Mouse (Mus musculus) hindbrain, embryonic 16.5 days (tissue): ENCODE results near the gene Drc3. TPM values are rescaled to one million over a fixed set of nuclear protein-coding genes. Genes with fewer than 3 reads are reported as not detected.

Experiments
- ATAC-seq: fragments of 200-750 bp; cut with Nextera tagmentation; 2 replicates; pipeline ENCODE4 v1.8.0; 2017; ENCODE audit warnings: moderate TSS enrichment, moderate library complexity
- H3K27ac ChIP-seq: fragments of 300-500 bp; sonication (generic); 2 replicates; pipeline ENCODE4 v1.5.1; 2014; ENCODE audit warnings: low read depth, mild to moderate bottlenecking, control low read depth, low read length, moderate library complexity
- H3K27me3 ChIP-seq: fragments of 300-500 bp; sonication (generic); replicated peaks from 2 replicates; pipeline ENCODE4 v1.6.1; 2014; ENCODE audit warnings: low read length; ENCODE audit not compliant: control insufficient read depth, insufficient read depth
- H3K36me3 ChIP-seq: fragments of 300-500 bp; sonication (generic); 2 replicates; pipeline ENCODE4 v1.6.1; 2014; ENCODE audit warnings: mild to moderate bottlenecking, low read length, moderate library complexity, mixed read lengths; ENCODE audit not compliant: control insufficient read depth, insufficient read depth
- H3K4me1 ChIP-seq: fragments of 300-500 bp; sonication (generic); 2 replicates; pipeline ENCODE4 v1.6.1; 2014; ENCODE audit warnings: low read depth, low read length; ENCODE audit not compliant: control insufficient read depth, insufficient read depth
- H3K4me2 ChIP-seq: fragments of 300-500 bp; sonication (generic); 2 replicates; pipeline ENCODE4 v1.6.1; 2014; ENCODE audit warnings: mild to moderate bottlenecking, low read length, control low read depth, moderate library complexity
- H3K4me3 ChIP-seq: fragments of 300-500 bp; sonication (generic); 2 replicates; pipeline ENCODE4 v1.5.1; 2014; ENCODE audit warnings: mild to moderate bottlenecking, low read length, control low read depth, moderate library complexity
- H3K9ac ChIP-seq: fragments of 300-500 bp; sonication (generic); 2 replicates; pipeline ENCODE4 v1.6.1; 2014; ENCODE audit warnings: low read depth, mild to moderate bottlenecking, control low read depth, low read length, moderate library complexity
- H3K9me3 ChIP-seq: fragments of 300-500 bp; sonication (generic); 2 replicates; pipeline ENCODE4 v1.6.1; 2014; ENCODE audit warnings: mild to moderate bottlenecking, low read length, moderate library complexity; ENCODE audit not compliant: control insufficient read depth
- WGBS: fragments of 180-500 bp; shearing (Covaris S2); extraction: QIAGEN DNeasy Blood & Tissue Kit; methylation state at CpG from one replicate; pipeline ENCODE4 v1.1.7; 2014; 5-methylcytosine and 5-hydroxymethylcytosine counted together
- polyA plus RNA-seq: library from polyadenylated mRNA; unstranded; fragments of >200 nt; fragmentation: Nextera tagmentation; extraction: Ambion mirVana; gene quantifications from 2 replicates; pipeline ENCODE4 v1.2.1, GENCODE M21; 2015

The Drc3 gene
- polyA plus RNA-seq, 1 experiment from 2014 or later, result 6.0 TPM

DNA sequence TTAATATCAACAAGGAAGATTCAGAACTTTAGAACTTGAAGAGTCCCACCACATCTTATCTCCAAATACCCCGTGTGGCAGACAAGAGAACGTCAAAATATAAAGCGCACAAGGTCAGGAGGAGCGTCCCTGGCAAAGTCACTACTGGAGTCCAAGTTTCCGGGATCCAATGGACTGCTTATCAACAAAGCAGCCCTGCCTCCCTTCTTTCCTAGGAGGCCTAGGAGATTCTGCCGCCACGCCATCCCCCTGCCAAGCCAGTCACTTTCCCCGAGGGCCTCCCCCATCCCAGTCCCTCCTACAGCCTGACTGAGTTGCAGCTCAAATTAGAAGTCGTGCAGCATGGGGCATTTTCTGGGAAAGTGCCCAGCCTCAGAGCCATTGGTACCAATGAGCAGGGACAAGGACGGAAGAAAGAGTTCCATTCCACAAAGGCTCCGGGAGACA, 1.2 kb upstream of the Drc3 start:
- Histone ChIP-seq H3K9me3 (no peaks in the 10 kb centered on the region), H3K27ac (peak overlapping the region; percentile 78), H3K4me2 (peak overlapping the region; percentile 97), H3K36me3 (no peaks in the 10 kb centered on the region), H3K9ac (peak overlapping the region; percentile 68), H3K4me1 (peaks cover 13% of the 10 kb centered on the region), H3K4me3 (peak overlapping the region; percentile 55), H3K27me3 (no peaks in the 10 kb centered on the region)
- 19% methylated on average over 11 of the region's 11 CpGs for WGBS
- no peak for ATAC-seq

DNA sequence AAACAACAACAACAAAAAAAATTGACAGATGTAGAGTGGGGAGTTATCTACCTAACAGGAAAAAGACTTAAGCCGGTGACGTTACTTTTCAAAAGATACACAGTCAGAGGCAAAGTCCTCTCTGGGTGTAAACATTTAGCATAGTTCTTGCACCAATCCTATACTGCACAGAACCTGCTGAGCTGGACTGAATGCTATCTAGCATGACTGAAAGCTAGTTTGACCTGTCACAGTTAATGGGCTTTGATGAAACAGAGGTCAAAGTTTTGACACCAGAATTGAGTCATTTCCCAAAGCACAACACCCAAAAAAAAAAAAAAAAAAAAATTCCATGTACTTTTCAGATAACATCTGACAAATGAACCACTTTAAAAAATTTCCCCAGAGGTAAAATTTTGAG, 2.8 kb downstream of the Drc3 start:
- H3K4me2 ChIP-seq, result no peak overlapping the region
- H3K36me3 ChIP-seq, result no peaks in the 10 kb centered on the region
- no peaks in the 10 kb centered on the region for H3K27me3 ChIP-seq
- H3K4me1 ChIP-seq, result peaks cover 12% of the 10 kb centered on the region
- no peaks in the 10 kb centered on the region for H3K9me3 ChIP-seq
- H3K9ac ChIP-seq, result no peak overlapping the region
- no peak overlapping the region for H3K27ac ChIP-seq
- 86% methylated on average over 2 of the region's 2 CpGs for WGBS
- H3K4me3 ChIP-seq, result no peak overlapping the region
- no peak for ATAC-seq

- no peak overlapping the region for H3K4me3 ChIP-seq
- no peaks in the 10 kb centered on the region for H3K36me3 ChIP-seq
- no peak for ATAC-seq
- no peaks in the 10 kb centered on the region for H3K27me3 ChIP-seq
- H3K4me2 ChIP-seq, result no peak overlapping the region
- H3K4me1 ChIP-seq, result peaks cover under 1% of the 10 kb centered on the region
- WGBS, result 42% methylated on average over 1 of the region's 1 CpGs
- no peaks in the 10 kb centered on the region for H3K9me3 ChIP-seq
- H3K9ac ChIP-seq, result no peak overlapping the region
- no peak overlapping the region for H3K27ac ChIP-seq
Observed at GRCm38 (mm10) chr11:60357116-60357515, 4.0 kb downstream of the Drc3 start.

GRCm38 (mm10) chr11:60358548-60358947, 5.4 kb downstream of the Drc3 start:
- H3K4me1 ChIP-seq, result no peaks in the 10 kb centered on the region; the same call in 1 of the 2 replicates
- no peak overlapping the region for H3K27ac ChIP-seq
- ATAC-seq, result no peak
- H3K27me3 ChIP-seq, result no peaks in the 10 kb centered on the region
- H3K4me3 ChIP-seq, result no peak overlapping the region
- H3K36me3 ChIP-seq, result no peaks in the 10 kb centered on the region
- H3K4me2 ChIP-seq, result no peak overlapping the region
- no peaks in the 10 kb centered on the region for H3K9me3 ChIP-seq
- WGBS, result 66% methylated on average over 7 of the region's 7 CpGs
- H3K9ac ChIP-seq, result no peak overlapping the region

DNA sequence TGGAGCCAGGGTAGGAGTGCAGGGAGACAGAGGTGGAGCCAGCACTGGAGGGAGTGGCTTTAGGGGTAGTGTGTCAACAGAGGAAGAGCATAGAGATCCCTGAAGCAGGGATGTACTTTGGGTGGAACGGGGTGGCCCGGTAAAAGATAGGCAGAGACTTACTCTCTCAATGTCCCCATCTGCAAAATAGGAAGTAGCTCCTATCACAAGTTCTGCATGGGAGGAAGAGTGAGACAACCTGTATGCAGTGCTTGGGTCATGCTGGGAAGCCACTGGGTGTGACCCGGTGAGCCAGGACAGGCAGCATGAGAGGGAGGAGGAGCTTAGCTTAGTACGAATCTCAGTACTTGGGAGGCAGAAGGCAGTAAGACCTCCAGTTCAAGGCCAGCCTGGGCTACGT, 6.0 kb downstream of the Drc3 start:
- Histone ChIP-seq H3K9ac (no peak overlapping the region), H3K9me3 (no peaks in the 10 kb centered on the region), H3K36me3 (no peaks in the 10 kb centered on the region), H3K27ac (no peak overlapping the region), H3K4me2 (no peak overlapping the region), H3K27me3 (no peaks in the 10 kb centered on the region), H3K4me3 (no peak overlapping the region), H3K4me1 (no peaks in the 10 kb centered on the region)
- ATAC-seq, result no peak
- 78% methylated on average over 5 of the region's 5 CpGs for WGBS

DNA sequence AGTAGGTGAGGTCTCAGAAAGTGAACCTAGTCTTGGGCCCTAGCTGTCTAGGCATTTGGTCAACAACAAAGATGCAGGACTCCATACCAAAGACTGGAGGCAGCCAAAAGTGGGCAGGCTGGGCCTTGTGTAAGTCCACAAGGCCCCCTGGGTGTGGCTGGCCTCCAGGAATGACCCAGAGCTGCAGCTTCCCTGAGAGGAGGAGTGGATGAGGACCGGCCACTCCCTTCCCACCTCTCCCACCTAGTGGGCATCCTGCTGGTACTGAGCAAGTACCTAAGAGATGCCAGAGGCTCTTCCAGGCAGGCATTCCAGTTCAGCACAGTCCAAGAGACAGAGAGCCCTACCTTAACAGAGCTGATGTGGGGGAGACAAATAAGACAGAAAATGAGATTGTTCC, 6.8 kb downstream of the Drc3 start:
- H3K36me3 ChIP-seq, result no peaks in the 10 kb centered on the region
- no peaks in the 10 kb centered on the region for H3K9me3 ChIP-seq
- no peaks in the 10 kb centered on the region for H3K4me1 ChIP-seq
- no peak overlapping the region for H3K9ac ChIP-seq
- H3K4me2 ChIP-seq, result no peak overlapping the region
- H3K27me3 ChIP-seq, result no peaks in the 10 kb centered on the region
- 80% methylated on average over 1 of the region's 1 CpGs for WGBS
- no peak for ATAC-seq
- H3K4me3 ChIP-seq, result no peak overlapping the region
- H3K27ac ChIP-seq, result no peak overlapping the region

DNA sequence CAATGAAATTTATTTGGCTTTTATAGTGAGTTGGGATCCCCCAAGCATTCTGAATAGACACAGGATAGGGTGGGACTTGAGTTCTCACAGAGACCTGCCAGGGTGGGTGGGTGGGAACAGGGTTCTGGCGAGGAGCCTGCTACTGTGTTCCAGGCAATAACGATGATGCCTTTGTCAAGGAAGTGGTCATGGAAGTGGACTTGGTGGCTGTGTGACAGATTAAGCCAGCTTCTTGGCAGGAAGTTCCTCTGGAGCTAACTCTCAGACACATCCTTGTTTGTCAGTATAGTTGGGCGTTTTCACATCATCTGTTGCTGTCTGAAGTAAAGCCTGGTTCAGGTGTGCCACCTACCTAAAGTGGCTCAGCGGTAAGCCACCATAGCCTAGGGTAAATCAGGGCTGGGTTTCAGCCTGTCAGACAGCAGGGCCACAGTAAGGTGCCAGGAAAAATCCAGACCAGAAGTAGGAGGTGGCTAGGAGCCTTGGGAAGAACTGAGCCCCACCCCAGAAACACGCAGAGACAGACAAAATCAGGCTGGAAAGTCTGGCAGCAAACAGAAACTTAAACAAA, 7.6 kb downstream of the Drc3 start:
- Histone ChIP-seq H3K36me3 (no peaks in the 10 kb centered on the region), H3K4me3 (no peak overlapping the region), H3K27me3 (no peaks in the 10 kb centered on the region), H3K4me2 (no peak overlapping the region), H3K9ac (no peak overlapping the region), H3K4me1 (no peaks in the 10 kb centered on the region), H3K27ac (no peak overlapping the region; the same call in 1 of the 2 replicates), H3K9me3 (no peaks in the 10 kb centered on the region)
- no peak for ATAC-seq
- 71% methylated on average over 5 of the region's 5 CpGs for WGBS

GRCm38 (mm10) chr11:60366239-60367019, 13.3 kb downstream of the Drc3 start:
- Histone ChIP-seq H3K9ac (no peak overlapping the region; the same call in 1 of the 2 replicates), H3K27ac (no peak overlapping the region), H3K36me3 (no peaks in the 10 kb centered on the region), H3K27me3 (no peaks in the 10 kb centered on the region), H3K4me1 (no peaks in the 10 kb centered on the region), H3K4me2 (no peak overlapping the region), H3K4me3 (no peak overlapping the region), H3K9me3 (no peaks in the 10 kb centered on the region)
- ATAC-seq, result no peak
- 41% methylated on average over 16 of the region's 16 CpGs for WGBS

GRCm38 (mm10) chr11:60367256-60367655, 14.1 kb downstream of the Drc3 start:
- H3K36me3 ChIP-seq, result no peaks in the 10 kb centered on the region

More at GRCm38 (mm10) chr11:60367256-60367655, 14.1 kb downstream of the Drc3 start:
- Histone ChIP-seq H3K4me3 (no peak overlapping the region), H3K27me3 (no peaks in the 10 kb centered on the region), H3K9ac (no peak overlapping the region), H3K4me1 (no peaks in the 10 kb centered on the region), H3K9me3 (no peaks in the 10 kb centered on the region), H3K4me2 (no peak overlapping the region), H3K27ac (no peak overlapping the region)
- WGBS, result 68% methylated on average over 3 of the region's 3 CpGs
- no peak for ATAC-seq
